Mouse (Mus musculus): ENCODE data around the gene Fryl. TPM values are rescaled to one million over a fixed set of nuclear protein-coding genes. Genes with fewer than 3 reads are reported as not detected.

The Fryl gene
- 10 to 100 TPM; 13.5 to 14.0 TPM for total RNA-seq (2021)
- long read RNA-seq, experiment 1, partial matches to known transcripts: 1 of 6 reads
- long read RNA-seq, experiment 1, other reads (novel, unspliced or antisense): 5 of 6 reads
- long read RNA-seq, experiment 2, partial matches to known transcripts: 2 of 5 reads
- long read RNA-seq, experiment 2, other reads (novel, unspliced or antisense): 3 of 5 reads

- peak; percentile 95 for DNase-seq (ENCODE audit: low spot score)
Measured at GRCm38 (mm10) chr5:73256352-73257065, at the start of gene Fryl. Fryl (minus strand) TSS chr5:73256619.

GRCm38 (mm10) chr5:73304507-73304906 lies 48.1 kb upstream of the Fryl start:
- no peak for DNase-seq (ENCODE audit: low spot score)

DNA sequence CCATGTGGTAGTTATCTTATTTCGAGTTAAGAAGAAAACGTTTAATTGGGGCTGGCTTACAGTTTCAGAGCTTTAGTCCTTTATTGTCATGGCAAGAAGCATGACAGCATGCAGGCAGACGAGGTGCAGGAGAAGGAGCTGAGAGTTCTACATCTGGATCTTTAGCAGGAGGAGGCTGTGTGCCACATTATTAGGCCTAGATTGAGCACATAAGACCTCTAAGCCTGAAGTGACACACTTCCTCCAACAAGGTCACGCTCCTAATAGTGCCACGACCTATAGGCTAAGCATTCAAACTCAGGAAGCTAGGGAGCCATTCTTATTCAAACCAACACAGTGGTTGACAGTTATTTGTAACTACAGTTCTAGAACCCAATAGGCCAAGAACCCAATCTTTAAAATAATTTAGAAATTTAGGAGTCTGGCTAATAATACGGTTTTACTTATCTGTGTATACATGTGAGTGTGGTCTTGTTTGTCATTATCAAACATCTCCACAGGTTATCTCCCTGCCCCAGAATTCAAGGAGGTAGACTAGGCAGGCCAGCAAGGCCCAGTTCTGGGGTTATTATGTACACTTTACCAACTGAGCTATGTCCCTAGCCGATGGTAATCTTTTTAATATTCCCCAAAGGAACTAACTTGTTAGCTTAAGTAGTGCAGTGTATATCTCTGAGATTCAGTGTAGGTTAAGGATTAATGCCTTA lies 45.3 kb upstream of the Fryl start:
- no peak for DNase-seq (ENCODE audit: low spot score)

DNA sequence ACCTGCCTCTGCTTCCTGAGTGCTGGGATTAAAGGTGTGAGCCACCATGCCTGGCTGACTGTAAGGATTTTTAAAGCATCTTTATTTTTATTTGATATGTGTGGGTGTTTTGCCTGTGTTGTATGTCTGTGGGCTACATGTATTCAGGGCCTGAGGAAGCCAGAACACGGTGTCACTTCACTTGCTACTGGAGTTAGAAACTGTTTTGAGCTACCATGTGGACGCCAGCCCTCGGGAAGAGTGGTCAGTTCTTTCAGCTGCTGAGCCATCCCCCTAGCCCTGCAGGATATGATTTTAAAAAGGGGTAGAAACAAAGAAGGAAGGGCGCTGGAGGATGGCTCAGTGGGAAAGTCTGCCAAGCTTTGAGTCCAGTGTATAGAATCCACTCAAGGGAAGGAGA lies 39.5 kb upstream of the Fryl start:
- DNase-seq (ENCODE audit: low spot score): no peak

DNA sequence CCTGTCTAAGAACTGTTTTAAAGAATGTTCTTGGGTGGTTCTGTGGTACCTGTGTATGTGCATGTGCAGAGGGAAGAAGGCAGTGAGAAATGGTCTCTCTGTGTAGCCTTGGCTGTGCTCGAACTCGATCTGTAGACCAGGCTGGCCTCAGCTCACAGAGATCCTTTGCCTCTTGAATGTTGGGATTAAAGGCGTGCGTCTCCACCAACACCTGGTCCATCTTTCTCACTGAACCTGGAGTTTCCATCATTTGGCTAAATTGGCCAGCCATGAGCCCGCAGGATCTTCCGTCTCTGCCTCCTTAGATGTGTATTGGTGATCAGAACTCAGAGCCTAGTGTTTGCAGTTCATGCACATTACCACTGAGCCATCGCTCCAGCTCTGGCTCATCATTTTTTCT lies 38.6 kb upstream of the Fryl start:
- no peak for DNase-seq (ENCODE audit: low spot score)

- no peak for DNase-seq (ENCODE audit: low spot score)
Measured at GRCm38 (mm10) chr5:73293458-73293827, 37.0 kb upstream of the Fryl start.

DNA sequence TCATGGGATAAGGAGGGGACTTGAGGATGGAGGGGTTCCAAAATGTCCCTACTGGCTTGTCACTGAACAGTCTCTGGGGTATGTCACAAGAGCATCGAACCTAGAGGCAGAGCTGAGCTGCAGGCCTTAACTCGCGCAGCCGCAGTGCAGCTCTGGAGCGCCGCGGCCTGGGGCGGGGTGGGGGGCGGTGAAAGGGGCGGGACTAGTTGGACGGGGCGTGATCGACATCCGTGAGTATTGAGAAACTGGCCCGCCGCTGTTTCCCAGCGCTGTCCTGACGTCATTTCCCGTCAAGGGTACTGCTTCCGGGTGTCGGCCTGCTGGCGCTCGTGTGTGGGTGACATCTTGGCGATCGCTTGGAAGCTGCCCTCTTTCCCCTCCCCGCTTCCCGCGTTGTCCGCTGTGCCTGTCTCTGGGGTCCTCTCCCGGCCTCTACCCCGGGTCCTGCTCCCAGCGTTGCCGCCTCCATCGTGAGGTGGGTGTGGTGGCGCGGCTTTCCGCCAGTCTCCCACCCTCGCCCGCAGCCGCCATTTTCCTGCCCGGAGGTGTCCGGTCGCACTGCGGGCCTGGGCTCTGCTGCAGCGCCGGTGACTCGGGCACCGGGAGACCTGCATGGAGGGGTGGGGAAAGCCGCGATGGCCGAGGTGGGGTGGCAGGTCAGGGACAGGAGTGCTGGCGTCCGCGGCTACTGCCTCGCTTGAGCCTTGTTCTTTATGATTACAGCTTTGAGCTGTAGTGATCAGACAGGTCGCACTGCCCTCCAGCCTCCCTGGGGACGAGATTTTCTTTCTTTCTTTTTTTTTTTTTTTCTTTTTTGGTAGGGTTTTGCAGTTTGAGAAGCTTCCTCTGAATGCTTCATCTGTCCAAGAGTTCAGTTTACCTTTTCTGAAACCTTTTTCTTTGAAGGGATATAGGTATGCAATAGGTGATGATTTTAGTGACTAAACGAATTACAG lies 36.4 kb upstream of the Fryl start, which contains the start of gene Ociad1:
Ociad1 (plus strand) TSS at position 283 of the 956 bp plus-strand sequence.
- peak; percentile 95 for DNase-seq (ENCODE audit: low spot score)

DNA sequence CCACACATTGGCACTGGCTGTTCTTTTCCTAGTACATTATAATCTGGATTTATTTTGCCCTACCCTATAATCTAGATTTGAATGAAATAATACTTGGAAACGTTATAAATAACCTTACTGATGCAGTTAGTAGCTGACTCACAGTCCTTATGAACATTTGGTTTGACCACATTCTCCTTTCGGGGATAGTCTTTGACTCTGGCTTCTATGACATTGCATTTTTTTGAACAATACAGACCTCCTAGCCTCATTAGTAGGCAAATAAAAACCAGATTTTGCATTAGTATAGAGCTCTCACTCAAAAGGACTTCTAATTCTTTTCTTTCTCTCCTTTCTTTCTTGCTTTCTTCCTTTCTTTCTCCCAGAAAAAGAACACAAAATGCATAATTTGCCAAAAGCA lies 33.5 kb upstream of the Fryl start:
- no peak for DNase-seq (ENCODE audit: low spot score)

DNA sequence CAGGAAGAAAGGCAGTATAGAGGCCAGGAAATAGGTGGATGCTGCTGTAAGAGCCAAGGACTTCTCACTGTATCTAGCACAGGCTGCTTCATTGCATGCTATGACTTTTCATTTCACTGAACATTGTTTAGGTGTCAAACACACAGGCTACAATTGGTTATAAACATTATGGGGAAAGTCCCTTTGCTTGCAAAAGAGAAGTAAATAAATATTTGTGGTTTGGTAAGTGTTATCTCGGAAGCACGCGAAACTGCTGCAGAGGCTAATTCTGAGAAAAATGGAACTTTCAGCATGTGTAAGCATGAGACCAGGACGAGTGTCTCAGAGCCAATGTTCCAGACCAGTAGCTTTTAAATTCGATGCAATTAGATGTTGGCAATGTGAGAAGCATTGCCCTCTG lies 30.2 kb upstream of the Fryl start:
- DNase-seq (ENCODE audit: low spot score): no peak

GRCm38 (mm10) chr5:73285470-73285978 lies 29.1 kb upstream of the Fryl start:
- no peak for DNase-seq (ENCODE audit: low spot score)

DNA sequence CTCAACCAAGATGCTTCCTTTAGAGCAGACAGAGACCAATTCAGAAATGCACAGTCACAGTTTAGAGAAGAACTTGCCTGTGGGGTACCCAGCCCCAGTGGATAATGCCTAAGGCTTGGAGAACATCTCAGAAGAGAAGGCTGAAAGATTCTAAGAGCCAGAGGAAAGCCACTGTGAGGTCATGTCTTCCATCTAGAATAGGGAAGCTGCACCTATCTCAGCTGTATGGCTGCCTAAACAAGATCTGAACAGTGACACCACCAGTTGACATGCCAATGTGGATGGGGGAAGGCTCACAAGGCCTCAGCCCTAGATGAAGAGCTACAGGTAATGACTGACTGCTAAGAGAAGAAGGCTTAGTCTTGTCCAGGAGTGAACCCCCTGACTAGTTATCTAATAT lies 27.6 kb upstream of the Fryl start:
- no peak for DNase-seq (ENCODE audit: low spot score)

DNA sequence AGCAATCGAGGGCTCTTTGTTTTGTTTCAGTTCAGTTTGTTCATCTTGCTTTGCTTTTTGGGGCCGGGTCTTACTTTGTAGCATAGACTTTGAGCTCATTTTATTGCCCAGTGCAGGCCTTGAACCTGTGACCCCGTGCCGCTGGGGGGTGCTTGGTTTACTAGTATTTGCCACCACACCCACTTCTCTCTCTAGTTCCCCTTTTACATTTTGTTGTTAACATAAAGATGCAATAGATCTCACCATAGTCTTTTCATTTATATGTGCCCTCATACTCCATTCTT lies 24.1 kb upstream of the Fryl start:
- DNase-seq (ENCODE audit: low spot score): no peak

- no peak for DNase-seq (ENCODE audit: low spot score)
Measured at GRCm38 (mm10) chr5:73279732-73280566, 23.5 kb upstream of the Fryl start.

DNA sequence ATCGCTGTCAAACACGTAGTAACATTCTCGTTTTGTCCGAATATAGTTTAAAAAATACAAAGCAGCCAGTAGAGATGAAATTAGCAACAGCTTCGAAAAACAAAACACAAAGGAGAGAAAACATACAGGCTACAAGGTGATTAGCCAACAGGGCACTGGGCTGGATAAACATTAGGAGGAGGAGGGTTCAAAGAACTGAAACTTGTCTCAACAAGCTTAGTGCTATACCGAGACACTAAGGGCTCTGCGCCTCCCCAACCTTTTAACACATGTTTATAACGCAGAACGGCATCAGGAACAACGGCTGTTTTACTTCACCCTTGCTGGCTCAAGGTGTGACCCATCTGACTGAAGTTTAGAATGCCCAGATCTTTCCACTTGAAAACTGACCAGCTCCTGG lies 22.8 kb upstream of the Fryl start:
- DNase-seq (ENCODE audit: low spot score): no peak

DNA sequence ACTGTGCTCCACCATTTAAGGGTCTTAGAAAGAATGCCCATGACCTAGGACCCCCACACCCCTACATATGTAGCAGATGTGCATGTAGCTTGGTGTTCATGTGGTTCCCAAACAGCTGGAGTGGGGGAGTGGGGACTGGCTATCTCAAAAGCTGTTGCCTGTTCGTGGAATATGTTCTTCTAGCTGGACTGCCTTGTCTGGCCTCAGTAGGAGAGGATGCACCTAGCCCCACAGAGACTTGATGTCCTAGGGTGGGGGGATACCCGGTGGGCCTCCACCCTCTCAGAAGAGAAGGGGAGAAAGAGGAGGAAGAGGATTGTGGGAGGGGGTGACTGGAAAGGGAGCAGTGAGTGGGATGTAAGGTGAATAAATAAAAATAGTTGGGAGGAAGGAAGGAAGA lies 18.5 kb upstream of the Fryl start:
- DNase-seq (ENCODE audit: low spot score): no peak

DNA sequence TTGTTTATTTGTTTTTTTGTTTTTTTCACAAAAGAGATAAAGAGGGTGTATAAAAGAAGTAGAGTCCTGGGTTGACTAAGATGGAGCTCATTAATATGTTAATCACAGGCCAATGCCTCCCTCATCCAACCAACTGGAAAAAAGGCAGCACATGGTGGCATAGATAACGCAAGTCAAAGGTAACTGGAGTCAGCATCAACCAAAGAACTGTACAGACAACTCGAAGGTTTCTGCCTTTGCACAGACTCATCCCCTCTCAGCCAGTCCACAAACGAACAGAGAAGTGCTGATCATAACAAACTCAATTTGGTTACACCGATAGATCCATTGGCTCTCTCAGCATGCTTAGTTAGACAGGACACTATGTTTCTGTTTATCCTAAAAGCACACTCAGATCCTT lies 16.8 kb upstream of the Fryl start:
- DNase-seq (ENCODE audit: low spot score): no peak

- DNase-seq (ENCODE audit: low spot score): no peak
Measured at GRCm38 (mm10) chr5:73270612-73271011, 14.2 kb upstream of the Fryl start.

GRCm38 (mm10) chr5:73268636-73269213 lies 12.3 kb upstream of the Fryl start:
- no peak for DNase-seq (ENCODE audit: low spot score)

- peak; percentile 70 for DNase-seq (ENCODE audit: low spot score)
Measured at GRCm38 (mm10) chr5:73265460-73265859, 9.0 kb upstream of the Fryl start.

- no peak for DNase-seq (ENCODE audit: low spot score)
Measured at GRCm38 (mm10) chr5:73264122-73264521, 7.7 kb upstream of the Fryl start.

Measured in gastrocnemius, adult 18-20 months (tissue).